Mouse (Mus musculus): ENCODE results near the gene Gpr6. TPM values are rescaled to one million over a fixed set of nuclear protein-coding genes. Genes with fewer than 3 reads are reported as not detected.

Gene Gpr6
- polyA plus RNA-seq, 1 experiment from 2014 or later, result not detected

- WGBS, result 72% methylated on average over 11 of the region's 11 CpGs
- H3K27ac ChIP-seq (ENCODE audit: low read length), result no peak overlapping the region
- no peaks in the 10 kb centered on the region for H3K36me3 ChIP-seq (ENCODE audit: control insufficient read depth, insufficient read depth, low read length)
- H3K4me1 ChIP-seq (ENCODE audit: control insufficient read depth, insufficient read depth, low read length), result no peaks in the 10 kb centered on the region
- no peak overlapping the region for H3K9ac ChIP-seq (ENCODE audit: low read depth, low read length)
- ATAC-seq, result no peak
- H3K4me2 ChIP-seq (ENCODE audit: low read depth, low read length), result no peak overlapping the region
- H3K27me3 ChIP-seq (replicated peaks; ENCODE audit: control insufficient read depth, insufficient read depth, low read length), result no peaks in the 10 kb centered on the region
- H3K4me3 ChIP-seq (ENCODE audit: low read length), result no peak overlapping the region
- no peaks in the 10 kb centered on the region for H3K9me3 ChIP-seq (ENCODE audit: control insufficient read depth, low read length)
Observed at GRCm38 (mm10) chr10:41042272-41042671, 29.8 kb downstream of the Gpr6 start.

- Histone ChIP-seq H3K27me3 (replicated peaks; ENCODE audit: control insufficient read depth, insufficient read depth, low read length) (no peaks in the 10 kb centered on the region), H3K9me3 (ENCODE audit: control insufficient read depth, low read length) (no peaks in the 10 kb centered on the region), H3K36me3 (ENCODE audit: control insufficient read depth, insufficient read depth, low read length) (no peaks in the 10 kb centered on the region), H3K4me3 (ENCODE audit: low read length) (no peak overlapping the region), H3K4me1 (ENCODE audit: control insufficient read depth, insufficient read depth, low read length) (no peaks in the 10 kb centered on the region), H3K27ac (ENCODE audit: low read length) (no peak overlapping the region), H3K4me2 (ENCODE audit: low read depth, low read length) (no peak overlapping the region), H3K9ac (ENCODE audit: low read depth, low read length) (no peak overlapping the region)
- WGBS, result 82% methylated on average over 9 of the region's 9 CpGs
- no peak for ATAC-seq
Observed at GRCm38 (mm10) chr10:41041478-41041877, 30.6 kb downstream of the Gpr6 start.

- H3K27me3 ChIP-seq (replicated peaks; ENCODE audit: control insufficient read depth, insufficient read depth, low read length), result no peaks in the 10 kb centered on the region
- no peaks in the 10 kb centered on the region for H3K9me3 ChIP-seq (ENCODE audit: control insufficient read depth, low read length)
- no peak overlapping the region for H3K27ac ChIP-seq (ENCODE audit: low read length)
- H3K4me1 ChIP-seq (ENCODE audit: control insufficient read depth, insufficient read depth, low read length), result no peaks in the 10 kb centered on the region
- ATAC-seq, result peak; percentile 62
- H3K36me3 ChIP-seq (ENCODE audit: control insufficient read depth, insufficient read depth, low read length), result no peaks in the 10 kb centered on the region
- no peak overlapping the region for H3K9ac ChIP-seq (ENCODE audit: low read depth, low read length)
- H3K4me3 ChIP-seq (ENCODE audit: low read length), result no peak overlapping the region
- no peak overlapping the region for H3K4me2 ChIP-seq (ENCODE audit: low read depth, low read length)
Observed at GRCm38 (mm10) chr10:41040530-41041085, 31.5 kb downstream of the Gpr6 start.

- H3K27ac ChIP-seq (ENCODE audit: low read length), result no peak overlapping the region
- H3K4me1 ChIP-seq (ENCODE audit: control insufficient read depth, insufficient read depth, low read length), result no peaks in the 10 kb centered on the region
- 90% methylated on average over 6 of the region's 6 CpGs for WGBS
- H3K9me3 ChIP-seq (ENCODE audit: control insufficient read depth, low read length), result no peaks in the 10 kb centered on the region
- no peaks in the 10 kb centered on the region for H3K36me3 ChIP-seq (ENCODE audit: control insufficient read depth, insufficient read depth, low read length)
- no peak for ATAC-seq
- H3K4me2 ChIP-seq (ENCODE audit: low read depth, low read length), result no peak overlapping the region
- no peak overlapping the region for H3K4me3 ChIP-seq (ENCODE audit: low read length)
- no peaks in the 10 kb centered on the region for H3K27me3 ChIP-seq (replicated peaks; ENCODE audit: control insufficient read depth, insufficient read depth, low read length)
- no peak overlapping the region for H3K9ac ChIP-seq (ENCODE audit: low read depth, low read length)
Observed at GRCm38 (mm10) chr10:41038476-41038875, 33.6 kb downstream of the Gpr6 start.

GRCm38 (mm10) chr10:41037722-41038121 lies 34.4 kb downstream of the Gpr6 start:
- no peaks in the 10 kb centered on the region for H3K4me1 ChIP-seq (ENCODE audit: control insufficient read depth, insufficient read depth, low read length)
- H3K4me2 ChIP-seq (ENCODE audit: low read depth, low read length), result no peak overlapping the region
- WGBS, result 71% methylated on average over 8 of the region's 8 CpGs
- no peaks in the 10 kb centered on the region for H3K9me3 ChIP-seq (ENCODE audit: control insufficient read depth, low read length)
- ATAC-seq, result no peak
- H3K9ac ChIP-seq (ENCODE audit: low read depth, low read length), result no peak overlapping the region
- H3K36me3 ChIP-seq (ENCODE audit: control insufficient read depth, insufficient read depth, low read length), result no peaks in the 10 kb centered on the region
- H3K27me3 ChIP-seq (replicated peaks; ENCODE audit: control insufficient read depth, insufficient read depth, low read length), result no peaks in the 10 kb centered on the region
- H3K4me3 ChIP-seq (ENCODE audit: low read length), result no peak overlapping the region
- H3K27ac ChIP-seq (ENCODE audit: low read length), result no peak overlapping the region

- Histone ChIP-seq H3K27ac (ENCODE audit: low read length) (no peak overlapping the region), H3K4me2 (ENCODE audit: low read depth, low read length) (no peak overlapping the region), H3K36me3 (ENCODE audit: control insufficient read depth, insufficient read depth, low read length) (no peaks in the 10 kb centered on the region), H3K9me3 (ENCODE audit: control insufficient read depth, low read length) (no peaks in the 10 kb centered on the region), H3K27me3 (replicated peaks; ENCODE audit: control insufficient read depth, insufficient read depth, low read length) (no peaks in the 10 kb centered on the region), H3K4me3 (ENCODE audit: low read length) (no peak overlapping the region), H3K9ac (ENCODE audit: low read depth, low read length) (no peak overlapping the region), H3K4me1 (ENCODE audit: control insufficient read depth, insufficient read depth, low read length) (no peaks in the 10 kb centered on the region; the same call in 1 of the 2 replicates)
- ATAC-seq, result no peak
- WGBS, result 83% methylated on average over 7 of the region's 7 CpGs
Observed at GRCm38 (mm10) chr10:41032811-41033210, 39.3 kb downstream of the Gpr6 start.

- no peak overlapping the region for H3K27ac ChIP-seq (ENCODE audit: low read length)
- no peak overlapping the region for H3K9ac ChIP-seq (ENCODE audit: low read depth, low read length)
- no peak for ATAC-seq
- no peak overlapping the region for H3K4me3 ChIP-seq (ENCODE audit: low read length)
- H3K4me1 ChIP-seq (ENCODE audit: control insufficient read depth, insufficient read depth, low read length), result no peaks in the 10 kb centered on the region
- 32% methylated on average over 1 of the region's 1 CpGs for WGBS
- no peaks in the 10 kb centered on the region for H3K27me3 ChIP-seq (replicated peaks; ENCODE audit: control insufficient read depth, insufficient read depth, low read length)
- no peaks in the 10 kb centered on the region for H3K9me3 ChIP-seq (ENCODE audit: control insufficient read depth, low read length)
- no peak overlapping the region for H3K4me2 ChIP-seq (ENCODE audit: low read depth, low read length)
- no peaks in the 10 kb centered on the region for H3K36me3 ChIP-seq (ENCODE audit: control insufficient read depth, insufficient read depth, low read length)
Observed at GRCm38 (mm10) chr10:41024860-41025259, 47.2 kb downstream of the Gpr6 start.

GRCm38 (mm10) chr10:41024406-41024805 lies 47.7 kb downstream of the Gpr6 start:
- Histone ChIP-seq H3K36me3 (ENCODE audit: control insufficient read depth, insufficient read depth, low read length) (no peaks in the 10 kb centered on the region), H3K4me1 (ENCODE audit: control insufficient read depth, insufficient read depth, low read length) (no peaks in the 10 kb centered on the region), H3K9ac (ENCODE audit: low read depth, low read length) (no peak overlapping the region), H3K9me3 (ENCODE audit: control insufficient read depth, low read length) (no peaks in the 10 kb centered on the region), H3K4me3 (ENCODE audit: low read length) (no peak overlapping the region), H3K27ac (ENCODE audit: low read length) (no peak overlapping the region), H3K27me3 (replicated peaks; ENCODE audit: control insufficient read depth, insufficient read depth, low read length) (no peaks in the 10 kb centered on the region), H3K4me2 (ENCODE audit: low read depth, low read length) (no peak overlapping the region)
- 29% methylated on average over 1 of the region's 1 CpGs for WGBS
- no peak for ATAC-seq

GRCm38 (mm10) chr10:41022226-41022625 lies 49.9 kb downstream of the Gpr6 start:
- no peak overlapping the region for H3K4me2 ChIP-seq (ENCODE audit: low read depth, low read length)
- ATAC-seq, result no peak
- WGBS, result 90% methylated on average over 4 of the region's 4 CpGs
- H3K9me3 ChIP-seq (ENCODE audit: control insufficient read depth, low read length), result no peaks in the 10 kb centered on the region
- H3K9ac ChIP-seq (ENCODE audit: low read depth, low read length), result no peak overlapping the region
- no peaks in the 10 kb centered on the region for H3K4me1 ChIP-seq (ENCODE audit: control insufficient read depth, insufficient read depth, low read length)
- H3K27ac ChIP-seq (ENCODE audit: low read length), result no peak overlapping the region
- no peaks in the 10 kb centered on the region for H3K36me3 ChIP-seq (ENCODE audit: control insufficient read depth, insufficient read depth, low read length)
- no peaks in the 10 kb centered on the region for H3K27me3 ChIP-seq (replicated peaks; ENCODE audit: control insufficient read depth, insufficient read depth, low read length)
- no peak overlapping the region for H3K4me3 ChIP-seq (ENCODE audit: low read length)

Measured in intestine, embryonic 16.5 days (tissue).